Mouse (Mus musculus): ENCODE results near the gene Efhc1. TPM values are rescaled to one million over a fixed set of nuclear protein-coding genes. Genes with fewer than 3 reads are reported as not detected.

The Efhc1 gene
- polyA plus RNA-seq, 1 experiment = 0.13 TPM

- no peaks in the 10 kb centered on the region for H3K36me3 ChIP-seq (ENCODE audit: control insufficient read depth, insufficient read depth, low read length)
- TF ChIP-seq POLR2A (IDR thresholded peaks at IDR 0.05; ENCODE audit: low read depth, low read length) (no peak), CTCF (IDR thresholded peaks at IDR 0.05; ENCODE audit: extremely low read depth, insufficient read depth, insufficient read length, insufficient replicate concordance) (no peak)
- H3K27me3 ChIP-seq (ENCODE audit: control insufficient read depth, insufficient read depth, low read length) = no peaks in the 10 kb centered on the region
- H3K27ac ChIP-seq (ENCODE audit: insufficient read depth, low read length) = no peak overlapping the region
- WGBS = 60% methylated on average over 4 of the region's 4 CpGs
- DNase-seq (ENCODE audit: low read depth in 1 of 2, low spot score in 2 of 2) = no peak
- H3K4me1 ChIP-seq (ENCODE audit: control insufficient read depth, insufficient read depth, insufficient read length) = no peaks in the 10 kb centered on the region
- no peak overlapping the region for H3K4me3 ChIP-seq (ENCODE audit: extremely low read depth, insufficient read depth, insufficient read length)
These were observed 25.1 kb upstream of the Efhc1 start for GRCm38 (mm10) chr1:20926376-20926775.

GRCm38 (mm10) chr1:20928487-20928886, 22.9 kb upstream of the Efhc1 start:
- H3K27me3 ChIP-seq (ENCODE audit: control insufficient read depth, insufficient read depth, low read length) = no peaks in the 10 kb centered on the region

GRCm38 (mm10) chr1:20933457-20933856, 18.0 kb upstream of the Efhc1 start:
- WGBS = 11% methylated on average over 7 of the region's 7 CpGs
- peaks cover 1% of the 10 kb centered on the region; the same call in 1 of the 2 replicates for H3K36me3 ChIP-seq (ENCODE audit: control insufficient read depth, insufficient read depth, low read length)
- no peaks in the 10 kb centered on the region for H3K4me1 ChIP-seq (ENCODE audit: control insufficient read depth, insufficient read depth, insufficient read length)
- peak; percentile 42 to 56 for DNase-seq (ENCODE audit: low read depth in 1 of 2, low spot score in 2 of 2)
- H3K27ac ChIP-seq (ENCODE audit: insufficient read depth, low read length) = no peak overlapping the region
- peak; percentile 66; the same call in 1 of the 2 replicates for TF ChIP-seq CTCF (IDR thresholded peaks at IDR 0.05; ENCODE audit: extremely low read depth, insufficient read depth, insufficient read length, insufficient replicate concordance)
- no peak for TF ChIP-seq POLR2A (IDR thresholded peaks at IDR 0.05; ENCODE audit: low read depth, low read length)
- no peak overlapping the region for H3K4me3 ChIP-seq (ENCODE audit: extremely low read depth, insufficient read depth, insufficient read length)
- no peaks in the 10 kb centered on the region for H3K27me3 ChIP-seq (ENCODE audit: control insufficient read depth, insufficient read depth, low read length)

More at GRCm38 (mm10) chr1:20928487-20928886, 22.9 kb upstream of the Efhc1 start:
- no peaks in the 10 kb centered on the region for H3K4me1 ChIP-seq (ENCODE audit: control insufficient read depth, insufficient read depth, insufficient read length)
- 11% methylated on average over 4 of the region's 4 CpGs for WGBS
- no peak overlapping the region for H3K27ac ChIP-seq (ENCODE audit: insufficient read depth, low read length)
- H3K4me3 ChIP-seq (ENCODE audit: extremely low read depth, insufficient read depth, insufficient read length) = no peak overlapping the region
- H3K36me3 ChIP-seq (ENCODE audit: control insufficient read depth, insufficient read depth, low read length) = no peaks in the 10 kb centered on the region
- TF ChIP-seq POLR2A (IDR thresholded peaks at IDR 0.05; ENCODE audit: low read depth, low read length) (no peak), CTCF (IDR thresholded peaks at IDR 0.05; ENCODE audit: extremely low read depth, insufficient read depth, insufficient read length, insufficient replicate concordance) (no peak)
- no peak for DNase-seq (ENCODE audit: low read depth in 1 of 2, low spot score in 2 of 2)

- Histone ChIP-seq H3K4me3 (ENCODE audit: extremely low read depth, insufficient read depth, insufficient read length) (no peak overlapping the region), H3K27me3 (ENCODE audit: control insufficient read depth, insufficient read depth, low read length) (no peaks in the 10 kb centered on the region), H3K36me3 (ENCODE audit: control insufficient read depth, insufficient read depth, low read length) (peaks cover 1% of the 10 kb centered on the region; the same call in 1 of the 2 replicates), H3K27ac (ENCODE audit: insufficient read depth, low read length) (no peak overlapping the region), H3K4me1 (ENCODE audit: control insufficient read depth, insufficient read depth, insufficient read length) (no peaks in the 10 kb centered on the region)
- 88% methylated on average over 22 of the region's 22 CpGs for WGBS
- DNase-seq (ENCODE audit: low read depth in 1 of 2, low spot score in 2 of 2) = no peak
- TF ChIP-seq POLR2A (IDR thresholded peaks at IDR 0.05; ENCODE audit: low read depth, low read length) (no peak), CTCF (IDR thresholded peaks at IDR 0.05; ENCODE audit: extremely low read depth, insufficient read depth, insufficient read length, insufficient replicate concordance) (no peak)
These were observed 16.3 kb upstream of the Efhc1 start for GRCm38 (mm10) chr1:20935106-20935505.

GRCm38 (mm10) chr1:20939046-20939445, 12.4 kb upstream of the Efhc1 start:
- no peak for TF ChIP-seq POLR2A (IDR thresholded peaks at IDR 0.05; ENCODE audit: low read depth, low read length)
- TF ChIP-seq CTCF (IDR thresholded peaks at IDR 0.05; ENCODE audit: extremely low read depth, insufficient read depth, insufficient read length, insufficient replicate concordance) = peak; percentile 78; the same call in 1 of the 2 replicates
- peak; percentile 39 to 49 for DNase-seq (ENCODE audit: low read depth in 1 of 2, low spot score in 2 of 2)
- Histone ChIP-seq H3K4me1 (ENCODE audit: control insufficient read depth, insufficient read depth, insufficient read length) (peaks cover 3% of the 10 kb centered on the region; the same call in 1 of the 2 replicates), H3K27ac (ENCODE audit: insufficient read depth, low read length) (no peak overlapping the region), H3K36me3 (ENCODE audit: control insufficient read depth, insufficient read depth, low read length) (peaks cover 1% of the 10 kb centered on the region; the same call in 1 of the 2 replicates), H3K27me3 (ENCODE audit: control insufficient read depth, insufficient read depth, low read length) (no peaks in the 10 kb centered on the region), H3K4me3 (ENCODE audit: extremely low read depth, insufficient read depth, insufficient read length) (no peak overlapping the region)
- 27% methylated on average over 3 of the region's 3 CpGs for WGBS

GRCm38 (mm10) chr1:20940151-20940550, 11.3 kb upstream of the Efhc1 start:
- Histone ChIP-seq H3K27ac (ENCODE audit: insufficient read depth, low read length) (no peak overlapping the region), H3K4me3 (ENCODE audit: extremely low read depth, insufficient read depth, insufficient read length) (no peak overlapping the region), H3K36me3 (ENCODE audit: control insufficient read depth, insufficient read depth, low read length) (no peaks in the 10 kb centered on the region), H3K4me1 (ENCODE audit: control insufficient read depth, insufficient read depth, insufficient read length) (peaks cover 3% of the 10 kb centered on the region; the same call in 1 of the 2 replicates), H3K27me3 (ENCODE audit: control insufficient read depth, insufficient read depth, low read length) (no peaks in the 10 kb centered on the region)
- WGBS = 74% methylated on average over 16 of the region's 16 CpGs
- DNase-seq (ENCODE audit: low read depth in 1 of 2, low spot score in 2 of 2) = peak in 1 of 2 experiments; percentile 55
- no peak for TF ChIP-seq CTCF (IDR thresholded peaks at IDR 0.05; ENCODE audit: extremely low read depth, insufficient read depth, insufficient read length, insufficient replicate concordance)
- TF ChIP-seq POLR2A (IDR thresholded peaks at IDR 0.05; ENCODE audit: low read depth, low read length) = no peak

- H3K4me1 ChIP-seq (ENCODE audit: control insufficient read depth, insufficient read depth, insufficient read length) = peaks cover 3% of the 10 kb centered on the region; the same call in 1 of the 2 replicates
- 7% methylated on average over 2 of the region's 2 CpGs for WGBS
- DNase-seq (ENCODE audit: low read depth in 1 of 2, low spot score in 2 of 2) = no peak
These were observed 10.1 kb upstream of the Efhc1 start for GRCm38 (mm10) chr1:20941322-20941721.

More at GRCm38 (mm10) chr1:20941322-20941721, 10.1 kb upstream of the Efhc1 start:
- no peak overlapping the region for H3K27ac ChIP-seq (ENCODE audit: insufficient read depth, low read length)
- no peaks in the 10 kb centered on the region for H3K27me3 ChIP-seq (ENCODE audit: control insufficient read depth, insufficient read depth, low read length)
- H3K4me3 ChIP-seq (ENCODE audit: extremely low read depth, insufficient read depth, insufficient read length) = no peak overlapping the region
- TF ChIP-seq POLR2A (IDR thresholded peaks at IDR 0.05; ENCODE audit: low read depth, low read length) (no peak), CTCF (IDR thresholded peaks at IDR 0.05; ENCODE audit: extremely low read depth, insufficient read depth, insufficient read length, insufficient replicate concordance) (no peak)
- no peaks in the 10 kb centered on the region for H3K36me3 ChIP-seq (ENCODE audit: control insufficient read depth, insufficient read depth, low read length)
